Mouse (Mus musculus): ENCODE data around the gene Dusp22. TPM values are rescaled to one million over a fixed set of nuclear protein-coding genes. Genes with fewer than 3 reads are reported as not detected.

The Dusp22 gene
- polyA plus RNA-seq, 1 experiment from 2014 or later: 27.1 TPM

GRCm38 (mm10) chr13:30715060-30715459 is 55.3 kb downstream of the Dusp22 start:
- no peaks in the 10 kb centered on the region for H3K27me3 ChIP-seq (ENCODE audit: insufficient read depth, low read length)
- H3K36me3 ChIP-seq (ENCODE audit: insufficient read depth): no peaks in the 10 kb centered on the region
- H3K4me3 ChIP-seq (ENCODE audit: low read depth, low read length): no peak overlapping the region
- no peak for TF ChIP-seq CTCF (IDR thresholded peaks at IDR 0.05; ENCODE audit: low read depth)
- H3K9me3 ChIP-seq (ENCODE audit: low read depth, low read length): no peaks in the 10 kb centered on the region
- no peak overlapping the region for H3K9ac ChIP-seq
- no peak overlapping the region for H3K27ac ChIP-seq (ENCODE audit: low read depth)
- no peak overlapping the region for H3K4me2 ChIP-seq
- ATAC-seq (ENCODE audit: insufficient read depth): no peak
- no peak for DNase-seq
- no peaks in the 10 kb centered on the region; the same call in 1 of the 2 replicates for H3K4me1 ChIP-seq (ENCODE audit: insufficient read depth)
- 80% methylated on average over 7 of the region's 7 CpGs for WGBS

GRCm38 (mm10) chr13:30715573-30715972 is 55.8 kb downstream of the Dusp22 start:
- Histone ChIP-seq H3K27ac (ENCODE audit: low read depth) (no peak overlapping the region), H3K4me1 (ENCODE audit: insufficient read depth) (no peaks in the 10 kb centered on the region; the same call in 1 of the 2 replicates), H3K4me2 (no peak overlapping the region), H3K27me3 (ENCODE audit: insufficient read depth, low read length) (no peaks in the 10 kb centered on the region), H3K9me3 (ENCODE audit: low read depth, low read length) (no peaks in the 10 kb centered on the region), H3K9ac (no peak overlapping the region), H3K4me3 (ENCODE audit: low read depth, low read length) (no peak overlapping the region), H3K36me3 (ENCODE audit: insufficient read depth) (no peaks in the 10 kb centered on the region)
- no peak for DNase-seq
- 74% methylated on average over 4 of the region's 4 CpGs for WGBS
- ATAC-seq (ENCODE audit: insufficient read depth): no peak
- TF ChIP-seq CTCF (IDR thresholded peaks at IDR 0.05; ENCODE audit: low read depth): no peak

GRCm38 (mm10) chr13:30716611-30717010 is 56.8 kb downstream of the Dusp22 start:
- DNase-seq (no peak), ATAC-seq (ENCODE audit: insufficient read depth) (no peak)
- H3K27ac ChIP-seq (ENCODE audit: low read depth): no peak overlapping the region
- 68% methylated on average over 5 of the region's 5 CpGs for WGBS
- H3K4me1 ChIP-seq (ENCODE audit: insufficient read depth): no peaks in the 10 kb centered on the region; the same call in 1 of the 2 replicates
- H3K9ac ChIP-seq: no peak overlapping the region
- H3K36me3 ChIP-seq (ENCODE audit: insufficient read depth): no peaks in the 10 kb centered on the region
- H3K4me3 ChIP-seq (ENCODE audit: low read depth, low read length): no peak overlapping the region
- H3K9me3 ChIP-seq (ENCODE audit: low read depth, low read length): no peaks in the 10 kb centered on the region
- H3K4me2 ChIP-seq: no peak overlapping the region
- TF ChIP-seq CTCF (IDR thresholded peaks at IDR 0.05; ENCODE audit: low read depth): no peak
- no peaks in the 10 kb centered on the region for H3K27me3 ChIP-seq (ENCODE audit: insufficient read depth, low read length)

GRCm38 (mm10) chr13:30722601-30723000 is 62.8 kb downstream of the Dusp22 start:
- Histone ChIP-seq H3K27ac (ENCODE audit: low read depth) (no peak overlapping the region), H3K27me3 (ENCODE audit: insufficient read depth, low read length) (no peaks in the 10 kb centered on the region), H3K4me1 (ENCODE audit: insufficient read depth) (no peaks in the 10 kb centered on the region; the same call in 1 of the 2 replicates), H3K4me3 (ENCODE audit: low read depth, low read length) (no peak overlapping the region), H3K4me2 (no peak overlapping the region), H3K9me3 (ENCODE audit: low read depth, low read length) (no peaks in the 10 kb centered on the region), H3K9ac (no peak overlapping the region), H3K36me3 (ENCODE audit: insufficient read depth) (no peaks in the 10 kb centered on the region)
- 2% methylated on average over 7 of the region's 7 CpGs for WGBS
- ATAC-seq (ENCODE audit: insufficient read depth) (0 out of 2 replicates have a peak, but pooled peaks have one; percentile 11), DNase-seq (peak; percentile 36)
- no peak for TF ChIP-seq CTCF (IDR thresholded peaks at IDR 0.05; ENCODE audit: low read depth)

GRCm38 (mm10) chr13:30723258-30723657 is 63.5 kb downstream of the Dusp22 start:
- DNase-seq (no peak), ATAC-seq (ENCODE audit: insufficient read depth) (no peak)
- no peak for TF ChIP-seq CTCF (IDR thresholded peaks at IDR 0.05; ENCODE audit: low read depth)
- no peak overlapping the region for H3K27ac ChIP-seq (ENCODE audit: low read depth)
- H3K9ac ChIP-seq: no peak overlapping the region
- no peaks in the 10 kb centered on the region for H3K27me3 ChIP-seq (ENCODE audit: insufficient read depth, low read length)
- H3K9me3 ChIP-seq (ENCODE audit: low read depth, low read length): no peaks in the 10 kb centered on the region
- WGBS: 22% methylated on average over 5 of the region's 5 CpGs
- H3K4me3 ChIP-seq (ENCODE audit: low read depth, low read length): no peak overlapping the region
- H3K4me1 ChIP-seq (ENCODE audit: insufficient read depth): no peaks in the 10 kb centered on the region; the same call in 1 of the 2 replicates
- H3K36me3 ChIP-seq (ENCODE audit: insufficient read depth): no peaks in the 10 kb centered on the region
- no peak overlapping the region for H3K4me2 ChIP-seq

GRCm38 (mm10) chr13:30723858-30724257 is 64.1 kb downstream of the Dusp22 start:
- H3K27ac ChIP-seq (ENCODE audit: low read depth): no peak overlapping the region
- H3K4me3 ChIP-seq (ENCODE audit: low read depth, low read length): no peak overlapping the region
- H3K9me3 ChIP-seq (ENCODE audit: low read depth, low read length): no peaks in the 10 kb centered on the region
- DNase-seq (no peak), ATAC-seq (ENCODE audit: insufficient read depth) (no peak)
- H3K4me1 ChIP-seq (ENCODE audit: insufficient read depth): no peaks in the 10 kb centered on the region; the same call in 1 of the 2 replicates
- no peaks in the 10 kb centered on the region for H3K27me3 ChIP-seq (ENCODE audit: insufficient read depth, low read length)
- no peaks in the 10 kb centered on the region for H3K36me3 ChIP-seq (ENCODE audit: insufficient read depth)
- H3K9ac ChIP-seq: no peak overlapping the region
- TF ChIP-seq CTCF (IDR thresholded peaks at IDR 0.05; ENCODE audit: low read depth): no peak
- H3K4me2 ChIP-seq: no peak overlapping the region
- WGBS: 51% methylated on average over 8 of the region's 8 CpGs

GRCm38 (mm10) chr13:30724691-30725271 is 65.0 kb downstream of the Dusp22 start:
- no peaks in the 10 kb centered on the region for H3K36me3 ChIP-seq (ENCODE audit: insufficient read depth)
- no peak for TF ChIP-seq CTCF (IDR thresholded peaks at IDR 0.05; ENCODE audit: low read depth)
- no peak overlapping the region for H3K27ac ChIP-seq (ENCODE audit: low read depth)
- H3K9me3 ChIP-seq (ENCODE audit: low read depth, low read length): no peaks in the 10 kb centered on the region
- ATAC-seq (ENCODE audit: insufficient read depth) (peak; percentile 65), DNase-seq (peak; percentile 61)
- H3K9ac ChIP-seq: no peak overlapping the region
- H3K4me2 ChIP-seq: peak overlapping the region; percentile 26; the same call in 1 of the 2 replicates
- 18% methylated on average over 7 of the region's 7 CpGs for WGBS
- no peaks in the 10 kb centered on the region; the same call in 1 of the 2 replicates for H3K4me1 ChIP-seq (ENCODE audit: insufficient read depth)
- no peaks in the 10 kb centered on the region for H3K27me3 ChIP-seq (ENCODE audit: insufficient read depth, low read length)
- H3K4me3 ChIP-seq (ENCODE audit: low read depth, low read length): no peak overlapping the region

Data from lung, embryonic 14.5 days (tissue).